Mouse (Mus musculus) embryonic fibroblast, embryonic 13.5 days (primary cell): Measurements from ENCODE around the gene Kcnab1.

ENCODE experiments used
- CTCF ChIP-seq: IDR thresholded peaks from 2 replicates; pipeline ENCODE4 v1.5.1; 2011; ENCODE audit warnings: mild to moderate bottlenecking, control low read depth, low read length, moderate library complexity, borderline replicate concordance; ENCODE audit not compliant: insufficient read depth
- POLR2A ChIP-seq: IDR thresholded peaks from 2 replicates; pipeline ENCODE4 v1.6.1; 2011; ENCODE audit warnings: low read depth, mild to moderate bottlenecking, control low read depth, low read length, moderate library complexity

DNA sequence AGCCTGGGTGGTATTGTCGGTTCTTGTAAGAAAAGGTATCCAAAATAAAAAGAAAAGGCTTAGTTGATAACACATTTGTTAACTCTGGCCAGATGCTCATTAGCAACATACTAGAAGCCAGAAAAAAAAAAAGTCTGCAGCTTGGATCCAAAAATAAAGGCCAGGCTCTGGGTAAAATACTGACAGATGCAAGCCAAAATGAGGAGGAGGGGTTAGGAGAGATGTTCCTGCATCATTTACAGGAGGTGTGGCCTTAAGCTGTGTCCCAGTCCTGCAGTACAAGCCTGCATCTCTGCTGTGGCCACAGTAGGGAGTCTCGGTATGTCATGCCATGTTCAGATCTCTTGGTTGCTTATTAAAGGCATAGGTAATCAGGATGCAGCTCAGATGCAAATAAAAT lies 179.8 kb downstream of the Kcnab1 start:
- TF ChIP-seq CTCF (no peak), POLR2A (no peak)
